Mouse (Mus musculus): ENCODE data around the gene Csf2rb. TPM values are rescaled to one million over a fixed set of nuclear protein-coding genes. Genes with fewer than 3 reads are reported as not detected.

Gene Csf2rb
- polyA plus RNA-seq, 1 experiment from 2014 or later: 9.5 TPM

DNA sequence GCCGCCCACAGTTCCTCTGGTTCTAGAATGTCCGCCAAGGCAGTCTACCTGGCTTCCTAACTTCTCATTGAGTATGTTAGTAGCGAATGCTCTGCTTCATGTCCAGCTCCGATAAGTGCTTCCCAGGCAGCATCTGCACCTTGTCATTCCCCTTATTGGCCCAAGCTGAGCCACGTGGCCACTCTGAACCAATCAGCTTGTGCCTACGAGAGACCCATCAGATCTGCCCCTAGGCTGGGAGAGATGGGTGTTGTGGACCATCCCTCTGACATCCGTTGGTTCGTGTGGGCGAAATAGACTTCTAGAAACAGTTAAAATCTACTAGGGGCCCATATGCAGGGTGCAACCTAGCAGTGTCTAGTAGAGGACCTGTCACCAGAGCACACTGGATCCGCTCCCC is 52.3 kb downstream of the Csf2rb start:
- no peak for ATAC-seq (replicated peaks; ENCODE audit: low FRiP score)
- Histone ChIP-seq H3K4me1 (replicated peaks; ENCODE audit: control insufficient read depth, insufficient read depth, low read length) (peaks cover 6% of the 10 kb centered on the region; the same call in 1 of the 2 replicates), H3K27ac (ENCODE audit: low read depth, low read length) (no peak overlapping the region), H3K9me3 (ENCODE audit: control insufficient read depth, low read length) (no peaks in the 10 kb centered on the region), H3K9ac (ENCODE audit: low read depth, low read length) (no peak overlapping the region), H3K4me2 (no peak overlapping the region), H3K4me3 (ENCODE audit: low read depth, low read length) (no peak overlapping the region), H3K36me3 (ENCODE audit: control insufficient read depth, insufficient read depth, low read length) (no peaks in the 10 kb centered on the region), H3K27me3 (replicated peaks; ENCODE audit: control insufficient read depth, insufficient read depth, low read length) (no peaks in the 10 kb centered on the region; the same call in 1 of the 2 replicates)
- WGBS: 76% methylated on average over 10 of the region's 10 CpGs
- no peak for DNase-seq (ENCODE audit: low spot score)

DNA sequence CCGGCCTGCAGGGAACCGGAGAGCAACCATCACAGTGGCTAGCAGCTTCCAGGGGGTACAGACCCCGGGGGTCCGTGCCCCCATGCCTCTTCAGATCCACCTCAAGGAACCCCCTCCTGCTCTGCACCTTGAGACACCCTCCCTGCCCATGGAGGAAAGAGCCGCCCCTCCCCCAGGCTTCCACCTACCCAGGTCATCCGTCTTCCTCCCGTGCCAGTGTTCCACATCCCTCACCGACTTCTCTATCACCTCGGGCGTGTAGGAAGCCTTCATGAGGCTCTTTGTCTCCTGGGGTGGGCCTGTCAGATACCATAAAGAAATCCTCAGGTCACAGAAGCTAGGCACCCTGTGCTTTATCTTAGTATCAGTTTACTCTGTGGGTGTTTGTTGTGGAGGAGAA is 53.0 kb downstream of the Csf2rb start:
- H3K27ac ChIP-seq (ENCODE audit: low read depth, low read length): no peak overlapping the region
- H3K4me3 ChIP-seq (ENCODE audit: low read depth, low read length): no peak overlapping the region
- H3K9ac ChIP-seq (ENCODE audit: low read depth, low read length): no peak overlapping the region
- H3K27me3 ChIP-seq (replicated peaks; ENCODE audit: control insufficient read depth, insufficient read depth, low read length): no peaks in the 10 kb centered on the region; the same call in 1 of the 2 replicates
- WGBS: 76% methylated on average over 10 of the region's 10 CpGs
- ATAC-seq (replicated peaks; ENCODE audit: low FRiP score) (no peak), DNase-seq (ENCODE audit: low spot score) (no peak)
- H3K4me2 ChIP-seq: no peak overlapping the region
- H3K36me3 ChIP-seq (ENCODE audit: control insufficient read depth, insufficient read depth, low read length): no peaks in the 10 kb centered on the region
- peaks cover 6% of the 10 kb centered on the region; the same call in 1 of the 2 replicates for H3K4me1 ChIP-seq (replicated peaks; ENCODE audit: control insufficient read depth, insufficient read depth, low read length)
- no peaks in the 10 kb centered on the region for H3K9me3 ChIP-seq (ENCODE audit: control insufficient read depth, low read length)

DNA sequence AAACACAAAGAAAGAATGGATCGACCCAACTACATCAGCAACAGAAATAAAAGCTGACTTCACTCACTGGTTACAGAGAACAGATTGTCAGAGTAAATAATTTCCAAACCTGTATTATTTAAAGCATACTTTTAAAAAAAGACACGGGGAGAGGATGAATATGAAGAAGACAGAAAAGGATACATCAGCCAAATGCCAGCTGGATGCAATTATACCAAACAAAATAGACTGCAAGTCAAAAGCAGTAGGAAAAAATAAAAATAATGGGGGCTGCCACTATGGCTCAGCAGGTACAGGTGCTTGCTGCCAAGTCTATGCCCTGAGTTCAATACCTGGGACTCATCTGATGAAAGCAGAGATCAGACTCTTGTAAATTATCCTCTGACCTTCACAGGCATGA is 54.7 kb downstream of the Csf2rb start:
- Histone ChIP-seq H3K4me1 (replicated peaks; ENCODE audit: control insufficient read depth, insufficient read depth, low read length) (0 out of 2 replicates have a peak, but pooled peaks cover 3% of the 10 kb centered on the region), H3K27ac (ENCODE audit: low read depth, low read length) (no peak overlapping the region), H3K9me3 (ENCODE audit: control insufficient read depth, low read length) (no peaks in the 10 kb centered on the region), H3K4me2 (no peak overlapping the region), H3K27me3 (replicated peaks; ENCODE audit: control insufficient read depth, insufficient read depth, low read length) (no peaks in the 10 kb centered on the region; the same call in 1 of the 2 replicates), H3K4me3 (ENCODE audit: low read depth, low read length) (no peak overlapping the region), H3K36me3 (ENCODE audit: control insufficient read depth, insufficient read depth, low read length) (no peaks in the 10 kb centered on the region), H3K9ac (ENCODE audit: low read depth, low read length) (no peak overlapping the region)
- ATAC-seq (replicated peaks; ENCODE audit: low FRiP score): no peak
- DNase-seq (ENCODE audit: low spot score): no peak
- WGBS: 69% methylated on average over 2 of the region's 2 CpGs

DNA sequence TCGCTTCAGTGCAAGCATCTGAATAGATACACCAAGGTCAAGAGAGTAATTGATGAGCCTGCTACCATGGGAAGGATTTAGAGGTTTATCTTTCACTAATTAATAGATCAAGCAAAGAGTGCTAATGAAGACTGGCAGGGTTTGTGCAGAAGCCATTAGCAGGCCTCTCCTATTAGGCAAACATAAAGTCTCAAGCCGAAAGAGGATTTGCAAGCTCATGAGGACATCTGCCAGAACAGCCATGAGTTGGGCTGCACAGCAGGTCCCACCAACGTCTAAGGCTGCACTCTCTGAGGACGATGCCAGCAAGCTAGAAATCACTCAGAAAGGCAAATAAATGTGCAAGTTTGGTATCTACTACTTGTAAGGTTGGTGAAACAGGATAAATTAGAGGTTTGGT is 55.2 kb downstream of the Csf2rb start:
- Histone ChIP-seq H3K4me1 (replicated peaks; ENCODE audit: control insufficient read depth, insufficient read depth, low read length) (0 out of 2 replicates have a peak, but pooled peaks cover 3% of the 10 kb centered on the region), H3K27me3 (replicated peaks; ENCODE audit: control insufficient read depth, insufficient read depth, low read length) (no peaks in the 10 kb centered on the region; the same call in 1 of the 2 replicates), H3K4me3 (ENCODE audit: low read depth, low read length) (no peak overlapping the region), H3K36me3 (ENCODE audit: control insufficient read depth, insufficient read depth, low read length) (no peaks in the 10 kb centered on the region), H3K9me3 (ENCODE audit: control insufficient read depth, low read length) (no peaks in the 10 kb centered on the region), H3K4me2 (no peak overlapping the region), H3K9ac (ENCODE audit: low read depth, low read length) (no peak overlapping the region), H3K27ac (ENCODE audit: low read depth, low read length) (no peak overlapping the region)
- ATAC-seq (replicated peaks; ENCODE audit: low FRiP score) (no peak), DNase-seq (ENCODE audit: low spot score) (no peak)
- 69% methylated on average over 4 of the region's 4 CpGs for WGBS

DNA sequence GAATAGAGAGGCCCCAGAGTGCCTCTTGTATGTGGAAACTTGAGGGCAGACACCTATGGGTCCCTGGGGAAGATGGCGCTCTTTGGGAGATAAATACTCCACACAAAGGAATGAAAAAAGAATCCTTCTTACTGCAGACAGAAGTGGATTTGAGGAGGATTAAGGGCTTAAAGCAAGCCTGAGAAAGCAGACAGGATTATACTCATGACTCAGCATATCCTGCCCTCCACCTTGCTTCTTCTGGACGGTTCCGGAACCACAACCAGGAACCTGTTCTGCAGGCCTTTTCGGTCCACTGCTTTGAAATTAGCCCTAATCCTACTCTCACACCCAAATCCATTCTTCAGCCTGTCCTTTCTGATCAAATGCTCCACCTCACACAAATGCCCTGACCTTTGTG is 56.6 kb downstream of the Csf2rb start:
- Histone ChIP-seq H3K9ac (ENCODE audit: low read depth, low read length) (no peak overlapping the region), H3K4me1 (replicated peaks; ENCODE audit: control insufficient read depth, insufficient read depth, low read length) (0 out of 2 replicates have a peak, but pooled peaks cover 3% of the 10 kb centered on the region), H3K9me3 (ENCODE audit: control insufficient read depth, low read length) (no peaks in the 10 kb centered on the region), H3K4me2 (no peak overlapping the region), H3K27ac (ENCODE audit: low read depth, low read length) (no peak overlapping the region), H3K4me3 (ENCODE audit: low read depth, low read length) (no peak overlapping the region), H3K27me3 (replicated peaks; ENCODE audit: control insufficient read depth, insufficient read depth, low read length) (no peaks in the 10 kb centered on the region; the same call in 1 of the 2 replicates), H3K36me3 (ENCODE audit: control insufficient read depth, insufficient read depth, low read length) (no peaks in the 10 kb centered on the region)
- no peak for DNase-seq (ENCODE audit: low spot score)
- WGBS: 91% methylated on average over 4 of the region's 4 CpGs
- ATAC-seq (replicated peaks; ENCODE audit: low FRiP score): no peak

DNA sequence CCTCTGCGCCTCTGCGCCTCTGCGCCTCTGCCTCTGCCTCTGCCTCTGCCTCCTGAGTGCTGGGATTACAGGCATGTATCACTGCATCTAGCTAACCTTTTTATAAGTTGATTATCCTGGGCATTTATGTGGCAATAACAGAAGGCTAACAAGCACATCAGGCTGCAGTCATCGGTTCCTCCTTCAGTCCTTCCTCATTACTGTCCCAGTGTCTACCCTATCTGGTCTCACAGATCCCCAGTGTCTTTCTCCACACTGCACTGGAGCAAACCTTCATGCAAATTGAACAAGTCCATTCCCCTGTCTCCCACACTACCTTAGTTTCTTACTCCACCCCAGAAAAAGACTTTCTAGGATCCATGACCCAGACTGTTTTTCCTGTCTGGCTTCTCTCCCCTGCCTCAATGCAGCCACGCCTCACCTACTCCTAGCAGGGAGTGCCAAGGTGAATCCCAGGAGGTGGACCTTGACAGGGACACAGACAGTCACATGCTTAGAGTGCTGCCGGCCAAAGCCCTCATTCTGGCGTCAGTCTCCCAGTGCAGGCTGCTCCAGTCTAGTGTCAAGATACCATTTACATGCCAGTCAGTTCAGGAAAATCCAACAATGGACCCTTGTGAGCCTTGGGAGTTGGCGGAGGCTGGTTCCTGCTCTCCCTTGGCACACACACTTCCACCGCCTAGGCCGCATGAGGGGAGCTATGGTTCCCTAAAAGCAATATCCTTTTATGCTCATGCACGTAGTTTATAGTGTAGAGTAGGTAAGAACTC is 58.1 kb downstream of the Csf2rb start:
- no peak overlapping the region for H3K27ac ChIP-seq (ENCODE audit: low read depth, low read length)
- WGBS: 83% methylated on average over 11 of the region's 11 CpGs
- H3K4me1 ChIP-seq (replicated peaks; ENCODE audit: control insufficient read depth, insufficient read depth, low read length): 0 out of 2 replicates have a peak, but pooled peaks cover under 1% of the 10 kb centered on the region
- no peaks in the 10 kb centered on the region for H3K9me3 ChIP-seq (ENCODE audit: control insufficient read depth, low read length)
- ATAC-seq (replicated peaks; ENCODE audit: low FRiP score) (no peak), DNase-seq (ENCODE audit: low spot score) (no peak)
- no peaks in the 10 kb centered on the region for H3K36me3 ChIP-seq (ENCODE audit: control insufficient read depth, insufficient read depth, low read length)
- no peak overlapping the region for H3K4me2 ChIP-seq
- no peaks in the 10 kb centered on the region; the same call in 1 of the 2 replicates for H3K27me3 ChIP-seq (replicated peaks; ENCODE audit: control insufficient read depth, insufficient read depth, low read length)
- no peak overlapping the region for H3K9ac ChIP-seq (ENCODE audit: low read depth, low read length)
- no peak overlapping the region for H3K4me3 ChIP-seq (ENCODE audit: low read depth, low read length)

DNA sequence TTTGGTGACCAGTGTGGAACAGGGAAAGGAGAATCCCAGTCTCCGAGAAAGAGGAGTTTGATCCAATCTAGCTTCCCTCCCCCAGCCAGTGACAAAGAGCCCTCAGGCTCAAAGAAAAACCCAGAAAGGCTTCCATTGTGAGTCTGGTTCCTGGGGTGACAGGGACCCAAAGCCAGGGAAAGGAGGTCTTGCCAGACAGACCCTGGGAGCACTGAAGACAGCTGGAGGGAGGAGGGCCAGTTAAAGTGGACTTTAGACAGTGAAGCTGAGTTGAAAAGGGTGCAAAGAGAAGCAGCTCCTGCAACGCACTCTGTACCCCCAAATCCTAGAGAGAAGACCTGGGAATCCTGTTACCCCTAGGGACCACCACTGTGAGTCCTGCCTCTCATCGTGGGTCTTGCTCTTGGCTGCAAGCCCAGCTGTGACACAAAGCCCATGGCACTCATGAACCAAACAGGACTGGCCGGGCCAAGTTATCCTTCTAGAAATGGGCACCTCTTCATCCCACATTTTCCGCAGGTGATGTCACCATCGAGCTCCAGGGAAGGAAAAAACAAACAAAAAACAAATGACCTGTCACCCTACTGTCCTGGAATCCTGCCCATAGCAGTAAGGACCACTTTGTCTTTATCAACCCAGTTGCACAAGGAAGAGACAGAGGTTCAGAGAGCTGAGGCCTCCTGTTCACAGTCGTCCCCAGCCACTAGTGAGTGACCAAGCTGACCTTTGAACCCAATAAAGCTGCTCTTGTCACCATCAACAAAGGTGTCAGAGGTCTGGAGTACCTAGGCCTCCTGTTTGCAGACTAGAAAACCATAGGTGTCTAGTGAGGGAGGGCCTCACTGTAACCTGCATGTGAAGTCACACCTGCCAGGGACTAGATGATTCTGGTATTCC is 58.9 kb downstream of the Csf2rb start:
- Histone ChIP-seq H3K9ac (ENCODE audit: low read depth, low read length) (no peak overlapping the region), H3K4me3 (ENCODE audit: low read depth, low read length) (no peak overlapping the region), H3K9me3 (ENCODE audit: control insufficient read depth, low read length) (no peaks in the 10 kb centered on the region), H3K27me3 (replicated peaks; ENCODE audit: control insufficient read depth, insufficient read depth, low read length) (no peaks in the 10 kb centered on the region), H3K36me3 (ENCODE audit: control insufficient read depth, insufficient read depth, low read length) (no peaks in the 10 kb centered on the region), H3K4me2 (no peak overlapping the region), H3K27ac (ENCODE audit: low read depth, low read length) (no peak overlapping the region), H3K4me1 (replicated peaks; ENCODE audit: control insufficient read depth, insufficient read depth, low read length) (no peaks in the 10 kb centered on the region)
- ATAC-seq (replicated peaks; ENCODE audit: low FRiP score) (no peak), DNase-seq (ENCODE audit: low spot score) (no peak)
- whole genome bisulfite sequencing: 73% methylated on average over 7 of the region's 7 CpGs

DNA sequence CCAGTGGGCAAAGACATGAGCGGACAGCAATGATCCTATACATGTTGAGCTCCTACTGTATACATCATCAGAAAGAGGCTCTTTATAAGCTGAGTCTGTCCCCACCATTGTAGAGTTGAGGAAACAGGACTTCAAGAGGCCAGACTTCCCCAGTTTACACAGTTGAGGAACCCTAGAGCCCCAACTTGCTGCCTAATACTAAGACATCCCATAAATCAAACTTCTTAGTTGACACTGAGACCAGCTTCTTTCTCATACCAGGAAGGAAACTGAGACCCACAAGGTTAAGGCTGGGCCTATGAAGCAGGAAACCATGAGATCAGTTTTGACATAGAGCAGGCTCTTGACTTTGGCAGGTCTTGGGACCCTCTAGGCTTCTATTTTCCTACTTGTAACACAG is 60.0 kb downstream of the Csf2rb start:
- ATAC-seq (replicated peaks; ENCODE audit: low FRiP score) (no peak), DNase-seq (ENCODE audit: low spot score) (no peak)
- Histone ChIP-seq H3K27ac (ENCODE audit: low read depth, low read length) (no peak overlapping the region), H3K4me3 (ENCODE audit: low read depth, low read length) (no peak overlapping the region), H3K9me3 (ENCODE audit: control insufficient read depth, low read length) (no peaks in the 10 kb centered on the region), H3K4me2 (no peak overlapping the region), H3K9ac (ENCODE audit: low read depth, low read length) (no peak overlapping the region), H3K27me3 (replicated peaks; ENCODE audit: control insufficient read depth, insufficient read depth, low read length) (no peaks in the 10 kb centered on the region), H3K36me3 (ENCODE audit: control insufficient read depth, insufficient read depth, low read length) (no peaks in the 10 kb centered on the region), H3K4me1 (replicated peaks; ENCODE audit: control insufficient read depth, insufficient read depth, low read length) (no peaks in the 10 kb centered on the region)
- WGBS: 90% methylated on average over 1 of the region's 1 CpGs
